Mouse (Mus musculus) layer of hippocampus, adult 9-11 months (tissue): Measurements from ENCODE around the gene Dpysl4.
A peak's percentile ranks its signal among the peaks of the same experiment; 100 is the strongest.

Experiments used
- DNase-seq: peaks from one replicate; pipeline ENCODE4 v3.0.0; 2022

The Dpysl4 gene

GRCm38 (mm10) chr7:139100531-139101095, 14.8 kb downstream of the Dpysl4 start:
- DNase-seq = no peak

- DNase-seq = no peak
Measured at GRCm38 (mm10) chr7:139101286-139101804, 15.5 kb downstream of the Dpysl4 start.

GRCm38 (mm10) chr7:139101826-139102225, 16.0 kb downstream of the Dpysl4 start:
- DNase-seq = no peak

GRCm38 (mm10) chr7:139103960-139104381, 18.2 kb downstream of the Dpysl4 start:
- DNase-seq = no peak

- DNase-seq = no peak
Measured at GRCm38 (mm10) chr7:139105076-139105475, 19.3 kb downstream of the Dpysl4 start.

- DNase-seq = no peak
Measured at GRCm38 (mm10) chr7:139105705-139106104, 19.9 kb downstream of the Dpysl4 start.

GRCm38 (mm10) chr7:139107908-139108650, 22.3 kb downstream of the Dpysl4 start:
- DNase-seq = peak; percentile 75

GRCm38 (mm10) chr7:139119152-139119774, 33.5 kb downstream of the Dpysl4 start:
- DNase-seq = peak; percentile 84

- no peak for DNase-seq
Measured at GRCm38 (mm10) chr7:139119775-139120153, 34.0 kb downstream of the Dpysl4 start.

GRCm38 (mm10) chr7:139125881-139126280, 40.1 kb downstream of the Dpysl4 start:
- DNase-seq = no peak

GRCm38 (mm10) chr7:139126549-139126948, 40.7 kb downstream of the Dpysl4 start:
- peak; percentile 65 for DNase-seq

- DNase-seq = no peak
Measured at GRCm38 (mm10) chr7:139128994-139129393, 43.2 kb downstream of the Dpysl4 start.

GRCm38 (mm10) chr7:139130361-139130760, 44.6 kb downstream of the Dpysl4 start:
- no peak for DNase-seq

- DNase-seq = no peak
Measured at GRCm38 (mm10) chr7:139131538-139131937, 45.7 kb downstream of the Dpysl4 start.

- peak; percentile 50 for DNase-seq
Measured at GRCm38 (mm10) chr7:139133446-139133845, 47.6 kb downstream of the Dpysl4 start.

GRCm38 (mm10) chr7:139135236-139135635, 49.4 kb downstream of the Dpysl4 start:
- DNase-seq = no peak

- peak; percentile 65 for DNase-seq
Measured at GRCm38 (mm10) chr7:139136906-139137491, 51.2 kb downstream of the Dpysl4 start.

GRCm38 (mm10) chr7:139139921-139140461, 54.2 kb downstream of the Dpysl4 start:
- DNase-seq = peak; percentile 45

- no peak for DNase-seq
Measured at GRCm38 (mm10) chr7:139143785-139144184, 58.0 kb downstream of the Dpysl4 start.

- DNase-seq = peak; percentile 61
Measured at GRCm38 (mm10) chr7:139145891-139146290, 60.1 kb downstream of the Dpysl4 start.

GRCm38 (mm10) chr7:139147360-139147759, 61.6 kb downstream of the Dpysl4 start:
- DNase-seq = no peak

- DNase-seq = no peak
Measured at GRCm38 (mm10) chr7:139149373-139149772, 63.6 kb downstream of the Dpysl4 start.

GRCm38 (mm10) chr7:139151116-139151515, 65.3 kb downstream of the Dpysl4 start:
- peak; percentile 66 for DNase-seq
